Mouse (Mus musculus) liver, embryonic 13.5 days (tissue): ENCODE measurements around the gene Vps26c. TPM values are rescaled to one million over a fixed set of nuclear protein-coding genes. Genes with fewer than 3 reads are reported as not detected.
A peak's percentile ranks its signal among the peaks of the same experiment; 100 is the strongest.

Experiments
- ATAC-seq: fragments of 200-750 bp; cut with Nextera tagmentation; 2 replicates; pipeline ENCODE4 v1.8.0; 2017; ENCODE audit warnings: low read depth, mild to moderate bottlenecking, moderate number of reproducible peaks, moderate library complexity
- DNase-seq: peaks from one replicate; pipeline ENCODE4 v3.0.0; 2022
- H3K27ac ChIP-seq: fragments of 300-500 bp; sonication (generic); 2 replicates; pipeline ENCODE4 v1.5.1; 2015; ENCODE audit warnings: moderate library complexity, mild to moderate bottlenecking, inconsistent platforms
- H3K27me3 ChIP-seq: fragments of 300-500 bp; sonication (generic); 2 replicates; pipeline ENCODE4 v1.6.1; 2015; ENCODE audit warnings: mild to moderate bottlenecking, inconsistent platforms
- H3K36me3 ChIP-seq: fragments of 300-500 bp; sonication (generic); 2 replicates; pipeline ENCODE4 v1.6.1; 2015; ENCODE audit warnings: mild to moderate bottlenecking, inconsistent platforms
- H3K4me1 ChIP-seq: fragments of 300-500 bp; sonication (generic); replicated peaks from 2 replicates; pipeline ENCODE4 v1.6.1; 2015; ENCODE audit warnings: inconsistent platforms
- H3K4me2 ChIP-seq: fragments of 300-500 bp; sonication (generic); 2 replicates; pipeline ENCODE4 v1.6.1; 2015; ENCODE audit warnings: inconsistent platforms, mild to moderate bottlenecking, moderate library complexity
- H3K4me3 ChIP-seq: fragments of 300-500 bp; sonication (generic); replicated peaks from 2 replicates; pipeline ENCODE4 v1.5.1; 2015; ENCODE audit warnings: mild to moderate bottlenecking, inconsistent platforms
- H3K9ac ChIP-seq: fragments of 300-500 bp; sonication (generic); 2 replicates; pipeline ENCODE4 v1.6.1; 2015; ENCODE audit warnings: mild to moderate bottlenecking, inconsistent platforms
- H3K9me3 ChIP-seq: fragments of 300-500 bp; sonication (generic); replicated peaks from 2 replicates; pipeline ENCODE4 v1.6.1; 2016; ENCODE audit warnings: inconsistent platforms
- WGBS: fragments of 180-500 bp; shearing (Covaris S2); methylation state at CpG from one replicate; pipeline ENCODE4 v1.1.7; 2015; ENCODE audit not compliant: insufficient replicate concordance; 5-methylcytosine and 5-hydroxymethylcytosine counted together
- polyA plus RNA-seq: library from polyadenylated mRNA; unstranded; fragments of >200 nt; fragmentation: Nextera tagmentation; extraction: Ambion mirVana; gene quantifications from 2 replicates; pipeline ENCODE4 v1.2.1, GENCODE M21; 2015

Vps26c gene
- 22.2 and 24.2 TPM in 2 replicates for polyA plus RNA-seq

DNA sequence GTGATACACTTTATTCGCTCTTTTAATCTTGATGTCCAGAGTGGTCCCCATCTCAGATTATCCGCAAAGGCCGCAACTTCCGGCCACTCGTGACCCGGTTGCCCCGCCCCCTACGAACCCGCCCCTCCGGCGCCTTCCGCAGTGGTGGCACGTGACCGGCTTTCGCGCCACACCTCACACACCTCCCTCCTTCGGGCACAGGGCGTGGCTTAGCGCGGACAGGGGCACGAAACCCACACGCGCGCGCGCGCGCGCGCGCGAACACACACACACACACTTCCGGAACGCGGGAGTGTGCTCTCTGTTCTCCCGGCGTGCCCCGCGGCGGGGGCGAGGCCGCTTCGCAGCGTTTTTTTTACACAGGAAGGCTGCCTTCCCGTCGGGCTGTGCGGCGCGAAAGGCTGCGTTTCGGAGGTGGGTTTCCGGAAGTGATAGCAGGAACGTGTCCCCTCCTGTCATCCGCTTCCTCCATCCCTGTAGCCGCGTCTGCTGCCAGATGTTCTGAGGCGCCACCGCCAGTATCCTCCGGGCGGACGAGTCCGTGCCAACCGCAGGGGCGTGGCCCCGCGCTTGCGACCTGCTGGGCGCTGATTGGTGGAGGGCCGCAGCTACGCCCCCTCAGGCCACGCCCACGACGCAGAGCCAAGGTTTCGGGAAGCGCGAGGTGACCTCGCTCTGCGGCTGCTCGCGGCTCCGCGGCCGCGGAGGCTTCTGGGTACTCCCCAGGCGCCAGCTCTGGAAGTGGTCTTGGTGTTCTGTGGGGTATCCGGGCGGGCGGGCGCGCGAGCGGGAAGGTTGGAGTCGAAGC, at the start of gene Vps26c:
TSS of gene Vps26c (minus strand) at position 487 of the 808 bp plus-strand sequence.
- no peaks in the 10 kb centered on the region for H3K9me3 ChIP-seq
- ATAC-seq = peak; percentile 88
- peak within 1 kb of the TSS; percentile 94 for H3K27ac ChIP-seq

DNA sequence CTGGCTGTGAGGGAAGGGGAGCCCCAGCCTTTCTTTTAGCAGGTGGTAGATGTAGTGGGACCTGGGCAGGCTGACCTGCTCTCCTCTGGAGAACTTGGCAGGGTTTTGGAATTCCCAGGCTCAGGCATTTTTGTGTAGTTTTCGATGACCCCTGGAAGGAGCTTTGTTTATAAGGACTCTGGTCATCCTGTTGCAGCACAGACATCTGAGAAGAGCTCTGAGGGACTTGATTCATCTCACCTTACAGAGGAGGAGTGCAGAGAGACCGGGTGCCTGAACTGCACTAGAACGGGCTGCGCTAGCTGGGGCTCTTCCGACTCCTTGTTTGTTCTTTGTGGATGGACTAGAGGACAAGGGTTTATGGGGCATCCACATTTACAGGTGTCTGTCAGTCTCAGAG, 49.1 kb upstream of the Vps26c start:
- no peak overlapping the region for H3K4me3 ChIP-seq
- 79% methylated on average over 5 of the region's 5 CpGs for WGBS
- H3K4me2 ChIP-seq = no peak overlapping the region
- peaks cover 88% of the 10 kb centered on the region for H3K4me1 ChIP-seq
- no peaks in the 10 kb centered on the region for H3K9me3 ChIP-seq
- no peak for DNase-seq
- no peak overlapping the region for H3K9ac ChIP-seq
- H3K27me3 ChIP-seq = no peaks in the 10 kb centered on the region
- H3K27ac ChIP-seq = no peak overlapping the region
- no peaks in the 10 kb centered on the region for H3K36me3 ChIP-seq
- ATAC-seq = no peak

More for the DNA sequence above, at the start of gene Vps26c:
- DNase-seq = peak; percentile 95
- under 1% methylated on average over 93 of the region's 93 CpGs for WGBS
- H3K36me3 ChIP-seq = no peaks in the 10 kb centered on the region
- H3K4me2 ChIP-seq = peak within 1 kb of the TSS; percentile 93
- peak within 1 kb of the TSS; percentile 89 for H3K9ac ChIP-seq
- no peaks in the 10 kb centered on the region for H3K27me3 ChIP-seq
- peaks cover 43% of the 10 kb centered on the region for H3K4me1 ChIP-seq
- H3K4me3 ChIP-seq = peak within 1 kb of the TSS; percentile 91

DNA sequence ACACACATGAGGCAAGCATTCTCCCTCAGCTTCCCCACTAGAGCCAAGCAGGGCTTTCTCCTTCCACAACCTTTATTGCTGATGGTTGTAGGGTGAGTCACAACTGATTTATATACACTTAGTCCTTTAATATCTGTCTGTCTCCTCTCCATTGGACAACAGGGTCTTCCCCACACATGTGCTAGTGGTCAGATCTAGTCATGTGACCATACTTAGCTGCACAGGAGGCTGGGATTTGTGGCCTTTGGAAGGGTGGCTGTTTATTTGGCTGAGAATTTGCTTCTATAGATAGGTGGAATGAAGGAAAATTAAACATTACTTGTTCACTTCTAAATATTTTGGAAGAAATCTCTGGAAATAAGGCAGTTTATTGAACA, 48.1 kb upstream of the Vps26c start:
- Histone ChIP-seq H3K27me3 (no peaks in the 10 kb centered on the region), H3K4me2 (no peak overlapping the region), H3K36me3 (no peaks in the 10 kb centered on the region), H3K4me3 (no peak overlapping the region), H3K9me3 (no peaks in the 10 kb centered on the region), H3K9ac (no peak overlapping the region), H3K27ac (no peak overlapping the region), H3K4me1 (peaks cover 81% of the 10 kb centered on the region)
- DNase-seq (no peak), ATAC-seq (no peak)

DNA sequence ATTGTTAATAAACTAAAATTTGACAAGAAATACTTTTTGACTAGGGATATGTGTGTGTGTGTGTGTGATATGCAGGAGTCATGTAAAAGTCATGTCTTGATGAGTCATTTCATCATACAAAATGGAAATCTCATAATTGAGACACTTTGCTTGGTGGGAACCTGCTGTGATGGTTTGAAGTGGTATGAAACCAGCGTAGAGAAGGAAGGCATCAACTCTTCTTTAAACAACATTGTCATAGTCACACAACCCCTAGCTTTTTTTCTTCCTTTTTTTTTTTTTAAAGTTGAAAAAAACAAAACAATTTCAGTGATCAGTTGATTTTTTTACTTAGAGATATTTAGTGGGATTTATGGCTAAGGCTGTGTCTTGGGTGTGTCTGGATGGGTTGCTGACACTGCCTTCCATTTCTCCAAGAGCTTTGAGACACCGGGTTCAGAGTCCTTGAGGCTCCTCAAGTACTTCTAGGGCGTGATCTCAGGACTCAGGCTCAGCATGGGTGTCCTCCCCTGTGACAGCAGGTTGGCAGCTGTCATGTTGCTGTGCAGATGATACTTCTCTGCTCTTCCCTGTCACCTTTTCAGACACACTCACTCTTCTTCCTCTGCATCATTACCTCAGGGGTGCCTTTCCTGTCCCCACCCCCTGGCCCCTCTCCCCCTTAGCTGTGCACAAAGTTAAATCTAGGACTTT, 47.5 kb upstream of the Vps26c start:
- WGBS = 50% methylated on average over 3 of the region's 3 CpGs
- H3K9ac ChIP-seq = no peak overlapping the region
- H3K4me2 ChIP-seq = no peak overlapping the region
- H3K27me3 ChIP-seq = no peaks in the 10 kb centered on the region
- ATAC-seq (no peak), DNase-seq (no peak)
- H3K9me3 ChIP-seq = no peaks in the 10 kb centered on the region
- no peak overlapping the region for H3K4me3 ChIP-seq
- peaks cover 75% of the 10 kb centered on the region for H3K4me1 ChIP-seq
- H3K27ac ChIP-seq = no peak overlapping the region
- H3K36me3 ChIP-seq = no peaks in the 10 kb centered on the region

DNA sequence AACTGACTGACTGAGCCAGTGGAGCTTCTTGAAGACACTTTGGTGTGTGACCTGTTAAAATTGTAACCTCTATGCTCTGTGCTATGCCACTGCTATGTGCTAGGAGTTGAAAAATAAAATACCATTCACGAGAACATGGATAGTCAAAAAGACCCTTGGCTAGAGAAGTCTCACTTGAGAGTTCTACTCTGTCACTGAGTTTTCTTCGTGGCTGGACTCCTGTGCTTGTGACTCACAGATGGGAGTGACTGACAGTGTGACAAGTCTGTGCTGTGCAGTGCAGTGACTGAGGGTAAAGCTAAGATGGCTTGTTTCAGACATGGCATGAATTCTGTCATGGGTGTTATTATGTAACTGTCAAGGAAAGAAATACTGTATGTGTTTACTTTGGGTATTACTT, 45.8 kb upstream of the Vps26c start:
- ATAC-seq (no peak), DNase-seq (no peak)
- Histone ChIP-seq H3K27me3 (no peaks in the 10 kb centered on the region), H3K4me3 (peak overlapping the region; percentile 33), H3K27ac (0 out of 2 replicates have a peak overlapping the region, but pooled peaks have one; percentile 11), H3K9me3 (no peaks in the 10 kb centered on the region), H3K36me3 (no peaks in the 10 kb centered on the region), H3K4me2 (peak overlapping the region; percentile 60), H3K4me1 (peaks cover 69% of the 10 kb centered on the region), H3K9ac (peak overlapping the region; percentile 46)
- WGBS = 23% methylated on average over 2 of the region's 2 CpGs

DNA sequence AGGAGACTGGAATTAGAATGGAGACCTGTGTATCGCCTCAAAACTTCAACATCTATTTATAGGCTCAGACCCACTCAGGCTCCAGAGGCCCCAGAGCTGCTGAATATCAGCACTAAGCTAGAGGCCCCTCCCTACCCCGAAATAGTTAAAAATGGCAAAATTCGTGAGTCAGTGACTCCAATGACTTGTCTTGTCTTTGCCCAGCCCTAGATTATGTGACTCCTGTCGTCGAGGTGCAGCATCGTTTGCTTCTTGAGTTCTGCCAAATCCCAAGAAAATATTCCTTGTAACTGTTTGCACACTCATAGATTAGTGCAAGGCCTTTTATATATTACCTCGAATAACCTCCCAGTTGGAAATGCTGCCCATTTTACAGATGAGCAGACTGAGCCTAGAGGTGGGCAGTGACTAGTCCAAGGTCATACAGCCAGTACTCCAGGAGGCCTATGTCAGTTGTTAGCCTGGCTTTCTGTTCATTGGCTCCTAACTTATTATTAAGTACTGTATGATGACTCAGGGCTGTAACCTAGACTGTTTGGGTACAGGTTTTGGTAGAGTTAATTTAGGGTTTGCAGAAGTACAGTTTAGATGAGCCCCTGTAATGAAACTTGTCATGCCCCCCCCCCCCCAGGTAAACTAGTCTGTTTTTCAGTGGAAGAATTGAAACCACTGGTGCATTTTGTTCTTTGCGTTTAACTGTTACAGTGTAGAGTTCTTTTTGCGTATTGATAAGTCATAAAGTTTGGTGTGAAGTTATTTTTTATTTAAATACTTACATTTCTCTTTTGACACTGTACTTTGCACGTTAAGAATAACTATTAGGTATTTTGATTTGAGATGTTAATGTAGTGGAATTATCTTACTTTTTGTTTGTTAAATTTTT, 44.7 kb upstream of the Vps26c start:
- H3K4me1 ChIP-seq = peaks cover 58% of the 10 kb centered on the region
- ATAC-seq = peak; percentile 6
- peak overlapping the region; percentile 82 for H3K4me2 ChIP-seq
- peak overlapping the region; percentile 100 for H3K27ac ChIP-seq
- H3K27me3 ChIP-seq = no peaks in the 10 kb centered on the region
- H3K9ac ChIP-seq = peak overlapping the region; percentile 99
- H3K4me3 ChIP-seq = peak overlapping the region; percentile 99
- WGBS = 24% methylated on average over 10 of the region's 10 CpGs
- peak; percentile 41 for DNase-seq
- no peaks in the 10 kb centered on the region for H3K9me3 ChIP-seq
- no peaks in the 10 kb centered on the region for H3K36me3 ChIP-seq

DNA sequence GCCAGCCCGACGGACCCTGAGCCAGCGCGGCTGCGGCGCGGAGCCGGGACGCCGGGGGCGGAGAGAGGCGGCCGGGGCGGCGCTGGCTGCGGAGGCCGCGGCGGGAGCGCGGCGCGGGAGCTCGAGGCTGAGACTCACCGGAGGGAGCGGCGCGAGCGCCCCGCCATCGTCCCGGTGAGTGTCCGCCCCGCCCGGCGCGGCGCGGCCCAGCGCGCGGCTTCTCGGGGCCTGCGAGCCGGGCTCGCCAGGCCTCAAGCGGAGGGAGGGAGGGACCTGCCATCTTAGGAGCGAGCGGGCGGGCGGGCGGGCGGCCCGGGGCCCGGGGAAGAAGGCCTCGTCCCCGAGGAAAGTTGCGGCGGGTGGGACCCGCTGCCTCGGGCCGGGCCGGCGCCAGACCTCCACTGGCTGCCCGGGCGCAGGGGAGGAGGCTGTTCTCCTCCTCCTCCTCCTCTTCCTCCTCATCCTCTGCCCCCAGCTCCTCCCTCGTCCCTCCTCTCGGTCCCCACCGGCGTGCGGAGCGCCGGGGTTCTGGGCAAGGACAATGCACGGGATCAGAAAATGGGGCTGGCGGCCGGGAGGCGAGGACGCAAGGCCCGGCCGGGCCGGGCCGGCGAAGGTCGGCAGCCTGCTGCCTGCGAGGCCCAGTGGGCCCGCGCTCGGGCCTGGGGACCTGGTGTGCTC, 43.9 kb upstream of the Vps26c start:
- Histone ChIP-seq H3K36me3 (no peaks in the 10 kb centered on the region), H3K4me1 (peaks cover 51% of the 10 kb centered on the region), H3K27me3 (no peaks in the 10 kb centered on the region), H3K9me3 (no peaks in the 10 kb centered on the region), H3K4me2 (peak overlapping the region; percentile 82), H3K9ac (peak overlapping the region; percentile 99), H3K4me3 (peak overlapping the region; percentile 99), H3K27ac (peak overlapping the region; percentile 100)
- peak; percentile 58 for ATAC-seq
- under 1% methylated on average over 40 of the region's 88 CpGs for WGBS
- DNase-seq = peak; percentile 60

DNA sequence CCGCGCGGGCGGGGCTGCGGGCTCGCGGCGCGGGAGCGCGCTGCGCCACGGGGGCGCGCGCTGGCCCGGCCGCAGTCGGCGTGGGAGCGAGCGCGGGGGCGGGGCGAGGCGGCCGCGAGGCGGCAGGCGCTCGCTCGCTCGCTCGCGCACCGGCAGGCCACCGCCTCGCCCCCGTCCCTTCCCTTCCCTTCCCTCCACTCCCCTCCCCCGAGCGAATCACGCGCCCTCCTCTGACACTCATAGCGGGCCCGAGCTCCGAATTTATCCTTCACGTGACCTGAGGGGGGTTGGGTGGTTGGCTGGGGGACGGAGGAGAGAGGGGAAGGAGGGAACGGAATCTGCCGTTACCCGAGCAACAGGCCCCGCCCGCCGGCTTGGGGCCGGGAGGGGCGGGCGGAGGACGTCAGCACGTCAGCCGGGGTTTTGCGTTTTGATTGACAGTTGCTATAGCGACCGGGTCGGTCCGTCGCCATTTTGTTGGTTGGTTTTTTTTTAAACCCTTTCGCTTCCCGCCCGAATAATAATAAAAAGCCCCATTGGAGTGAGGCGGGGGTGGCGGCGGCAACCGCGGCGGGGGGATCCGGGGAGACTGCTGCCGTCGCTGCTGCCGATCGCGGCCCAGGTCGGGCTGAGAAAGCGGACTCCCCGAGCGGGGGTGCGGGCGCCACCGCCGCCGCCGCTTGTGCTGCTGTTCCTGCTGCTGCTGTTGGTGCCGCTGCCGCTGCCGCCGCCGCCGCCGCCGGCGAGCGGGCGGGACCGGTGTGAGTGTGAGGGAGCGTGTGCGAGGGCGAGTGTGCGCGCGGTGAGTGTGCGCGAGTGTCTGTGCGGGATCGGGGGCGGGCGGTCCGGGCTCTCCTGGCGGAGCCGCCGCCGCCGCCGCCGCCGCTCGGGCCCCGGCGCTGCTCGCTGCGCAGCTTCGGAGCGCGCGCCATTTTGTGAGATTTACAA, 42.9 kb upstream of the Vps26c start, which contains the start of gene Dyrk1a:
TSS of gene Dyrk1a (plus strand) at position 782 of the 948 bp plus-strand sequence.
- no peaks in the 10 kb centered on the region for H3K9me3 ChIP-seq
- peak within 1 kb of the TSS; percentile 99 for H3K4me3 ChIP-seq
- H3K4me2 ChIP-seq = peak within 1 kb of the TSS; percentile 82
- ATAC-seq = peak; percentile 82
- no peaks in the 10 kb centered on the region for H3K27me3 ChIP-seq
- peak within 1 kb of the TSS; percentile 99 for H3K9ac ChIP-seq
- DNase-seq = peak; percentile 97
- H3K36me3 ChIP-seq = no peaks in the 10 kb centered on the region
- H3K4me1 ChIP-seq = peaks cover 44% of the 10 kb centered on the region
- under 1% methylated on average over 123 of the region's 133 CpGs for WGBS
- H3K27ac ChIP-seq = peak within 1 kb of the TSS; percentile 100

DNA sequence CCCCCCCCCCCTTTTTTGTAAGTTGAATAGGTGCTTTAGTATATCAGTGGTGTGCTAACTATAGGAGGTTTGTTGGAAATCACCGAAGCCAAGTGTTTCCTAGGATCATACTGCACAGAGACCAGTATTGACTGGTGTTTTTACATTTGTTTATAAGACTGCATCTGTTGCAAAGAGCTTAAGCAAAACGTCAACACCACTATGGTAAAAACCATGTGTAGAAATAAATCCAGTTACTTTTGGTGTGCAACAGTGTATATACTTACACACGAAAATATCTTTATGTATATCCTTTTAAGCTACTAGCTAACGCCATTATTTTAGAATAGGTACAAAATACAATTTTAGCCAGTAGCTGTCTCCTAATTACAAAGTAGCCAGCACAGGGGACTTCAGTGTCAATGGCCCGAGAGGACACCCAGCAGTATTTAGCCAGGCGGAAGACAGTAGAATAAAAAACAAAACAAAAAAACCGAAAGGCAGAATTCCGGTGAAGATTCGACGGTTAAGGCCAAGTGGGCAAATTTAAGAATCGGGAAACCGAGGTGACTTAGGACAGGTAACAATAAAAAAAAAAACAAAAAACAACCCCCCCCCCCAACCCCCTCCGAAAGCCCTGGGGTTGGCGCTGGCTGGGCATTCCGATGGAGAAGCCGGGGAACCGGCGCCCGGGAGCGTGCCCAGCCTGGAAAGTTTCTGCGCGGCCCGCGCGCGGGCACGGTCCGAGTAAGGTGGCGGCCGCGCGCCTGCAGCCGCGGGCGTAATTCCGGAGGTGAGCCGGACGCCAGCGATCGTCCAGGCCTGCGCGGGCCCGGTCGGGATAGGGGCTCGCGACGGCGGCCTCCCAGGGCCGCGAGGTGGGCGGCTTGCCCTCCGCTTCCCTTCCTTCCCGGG, 42.0 kb upstream of the Vps26c start:
- H3K4me1 ChIP-seq = peaks cover 35% of the 10 kb centered on the region
- H3K9ac ChIP-seq = peak overlapping the region; percentile 89
- peak overlapping the region; percentile 99 for H3K4me3 ChIP-seq
- DNase-seq (no peak), ATAC-seq (no peak)
- no peaks in the 10 kb centered on the region for H3K9me3 ChIP-seq
- H3K27me3 ChIP-seq = no peaks in the 10 kb centered on the region
- H3K27ac ChIP-seq = peak overlapping the region; percentile 100
- H3K4me2 ChIP-seq = peak overlapping the region; percentile 78
- 2% methylated on average over 51 of the region's 53 CpGs for WGBS
- H3K36me3 ChIP-seq = no peaks in the 10 kb centered on the region
